Mouse (Mus musculus) intestine, postnatal 0 days (tissue): ENCODE measurements at regions not wholly inside any gene's neighbourhood (a gene's known extent, or its start where the extent isn't known, plus 50 kb on each side); places are given as distances from the start of the nearest gene placed in this dataset.

Experiments used
- ATAC-seq: fragments of 200-750 bp; cut with Nextera tagmentation; 2 replicates; pipeline ENCODE4 v1.8.0; 2017; ENCODE audit warnings: mild to moderate bottlenecking, moderate TSS enrichment, moderate library complexity
- H3K27ac ChIP-seq: fragments of 300-500 bp; sonication (generic); 2 replicates; pipeline ENCODE4 v1.5.1; 2014; ENCODE audit warnings: mild to moderate bottlenecking, low read depth, low read length, moderate library complexity
- H3K27me3 ChIP-seq: fragments of 300-500 bp; sonication (generic); replicated peaks from 2 replicates; pipeline ENCODE4 v1.6.1; 2014; ENCODE audit warnings: low read length, mixed read lengths; ENCODE audit not compliant: control insufficient read depth, insufficient read depth
- H3K36me3 ChIP-seq: fragments of 300-500 bp; sonication (generic); 2 replicates; pipeline ENCODE4 v1.6.1; 2014; ENCODE audit warnings: mild to moderate bottlenecking, moderate library complexity; ENCODE audit not compliant: control insufficient read depth, insufficient read depth
- H3K4me1 ChIP-seq: fragments of 300-500 bp; sonication (generic); replicated peaks from 2 replicates; pipeline ENCODE4 v1.6.1; 2014; ENCODE audit warnings: antibody characterized with exemption, low read length, mixed read lengths; ENCODE audit not compliant: control insufficient read depth, insufficient read depth
- H3K4me2 ChIP-seq: fragments of 300-500 bp; sonication (generic); replicated peaks from 2 replicates; pipeline ENCODE4 v1.6.1; 2014; ENCODE audit warnings: low read depth, mild to moderate bottlenecking, moderate library complexity
- H3K4me3 ChIP-seq: fragments of 300-500 bp; sonication (generic); 2 replicates; pipeline ENCODE4 v1.5.1; 2014; ENCODE audit warnings: low read depth, low read length
- H3K9ac ChIP-seq: fragments of 300-500 bp; sonication (generic); 2 replicates; pipeline ENCODE4 v1.6.1; 2014; ENCODE audit warnings: mild to moderate bottlenecking, low read depth, low read length
- H3K9me3 ChIP-seq: fragments of 300-500 bp; sonication (generic); 2 replicates; pipeline ENCODE4 v1.6.1; 2016; ENCODE audit warnings: mixed run types; ENCODE audit not compliant: control insufficient read depth
- CTCF ChIP-seq: sonication (generic); IDR thresholded peaks from 2 replicates; pipeline ENCODE4 v1.5.1; 2016; ENCODE audit warnings: low read depth, mild to moderate bottlenecking, control low read depth, antibody characterized with exemption, moderate library complexity
- WGBS: fragments of 180-500 bp; shearing (Covaris S2); extraction: QIAGEN DNeasy Blood & Tissue Kit; methylation state at CpG from one replicate; pipeline ENCODE4 v1.1.7; 2014; 5-methylcytosine and 5-hydroxymethylcytosine counted together

DNA sequence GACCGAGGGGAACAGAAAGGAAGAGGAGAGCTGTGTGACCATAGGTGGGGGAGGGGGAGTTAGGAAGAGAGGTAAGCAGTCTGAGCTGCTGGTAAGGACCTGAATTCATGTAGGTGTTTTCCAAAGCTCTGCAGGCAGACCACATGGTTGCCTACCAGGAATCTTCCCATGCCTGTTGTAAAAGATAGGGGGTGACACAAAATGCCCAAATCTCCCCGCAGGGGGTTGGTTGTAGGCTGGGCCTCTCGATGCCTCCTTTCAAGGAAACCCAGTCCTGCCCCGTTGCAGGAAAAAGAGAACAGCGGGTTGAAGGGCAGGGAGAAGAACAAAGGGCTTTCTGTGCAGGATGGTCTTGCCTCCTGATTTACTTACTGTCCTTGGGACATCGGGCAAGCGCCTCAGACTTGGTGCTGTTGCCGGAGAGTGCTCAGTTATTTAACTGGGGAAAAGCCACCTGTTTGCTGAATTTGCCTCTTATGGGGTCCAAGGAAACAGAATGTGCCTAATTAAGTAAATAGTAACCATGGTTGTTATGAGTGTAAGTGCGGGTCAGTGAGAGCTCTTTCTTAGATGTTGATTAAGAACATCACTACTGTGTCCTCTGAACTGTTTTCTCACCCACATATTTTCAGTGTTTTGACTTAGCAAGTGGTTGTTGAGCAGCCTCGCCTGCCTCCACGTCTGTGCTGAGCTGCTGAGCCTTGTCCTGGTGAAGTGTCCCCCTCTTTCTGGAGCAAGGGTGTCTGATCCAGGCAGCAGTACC is 83.1 kb upstream of the Klf9 start:
- H3K4me2 ChIP-seq = peak overlapping the region; percentile 51
- H3K4me1 ChIP-seq = peaks cover 8% of the 10 kb centered on the region; the same call in 1 of the 2 replicates
- 25% methylated on average over 11 of the region's 11 CpGs for WGBS
- peak; percentile 32; the same call in 1 of the 2 replicates for ATAC-seq
- H3K4me3 ChIP-seq = no peak overlapping the region
- no peaks in the 10 kb centered on the region for H3K36me3 ChIP-seq
- H3K27ac ChIP-seq = peak overlapping the region; percentile 86
- no peaks in the 10 kb centered on the region for H3K27me3 ChIP-seq
- 0 out of 2 replicates have a peak, but pooled peaks have one; percentile 6 for TF ChIP-seq CTCF
- H3K9me3 ChIP-seq = no peaks in the 10 kb centered on the region
- H3K9ac ChIP-seq = no peak overlapping the region

DNA sequence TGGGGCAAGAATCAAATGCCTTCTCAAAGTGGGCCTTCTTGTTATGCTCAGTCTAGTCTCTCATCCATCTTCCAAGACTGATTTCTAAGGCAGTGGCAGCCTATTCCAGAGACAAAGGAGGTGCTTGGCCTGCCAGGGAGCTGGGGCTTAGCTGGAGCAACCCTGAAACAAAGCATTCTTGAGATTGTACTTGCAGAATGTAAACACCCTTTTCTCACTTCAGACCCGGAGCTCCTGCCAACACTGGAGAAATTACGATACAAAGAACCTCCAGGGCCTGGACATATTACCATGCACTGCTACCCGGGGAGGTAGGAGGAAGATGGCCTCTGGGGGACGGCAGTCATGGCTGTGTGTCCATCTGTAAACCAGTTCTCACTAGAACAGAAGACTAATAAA is 82.5 kb upstream of the Klf9 start:
- no peaks in the 10 kb centered on the region for H3K36me3 ChIP-seq
- no peak overlapping the region for H3K4me2 ChIP-seq
- peak overlapping the region; percentile 86 for H3K27ac ChIP-seq
- no peak overlapping the region for H3K4me3 ChIP-seq
- H3K27me3 ChIP-seq = no peaks in the 10 kb centered on the region
- no peaks in the 10 kb centered on the region for H3K9me3 ChIP-seq
- WGBS = 47% methylated on average over 4 of the region's 4 CpGs
- H3K9ac ChIP-seq = no peak overlapping the region
- TF ChIP-seq CTCF = no peak
- H3K4me1 ChIP-seq = peaks cover 8% of the 10 kb centered on the region; the same call in 1 of the 2 replicates
- ATAC-seq = no peak

DNA sequence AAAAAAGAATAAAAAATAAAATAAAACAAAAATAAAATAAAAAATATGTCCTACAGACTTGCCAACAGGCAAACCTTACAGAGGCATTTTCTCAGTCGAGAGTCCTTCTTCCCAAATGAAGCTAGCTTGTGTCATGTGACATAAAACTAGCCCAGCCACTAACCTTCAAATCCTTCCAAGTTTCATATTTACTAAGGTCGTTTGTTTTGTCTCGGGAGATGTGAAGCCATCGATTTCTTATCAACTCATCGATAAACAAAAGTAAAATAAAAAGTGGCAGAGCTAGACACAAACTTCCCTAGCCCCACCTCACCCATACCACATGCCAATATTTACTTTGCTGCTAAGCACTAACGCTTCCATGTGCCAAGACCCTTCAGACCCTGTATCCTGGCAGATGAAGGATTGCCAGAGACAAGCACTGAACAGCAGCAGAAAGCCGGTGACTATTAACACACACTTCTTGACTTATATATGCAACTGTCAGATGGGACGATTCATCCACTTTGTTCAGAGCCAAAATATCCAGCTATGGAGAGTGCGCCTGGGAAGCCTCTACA is 79.9 kb upstream of the Klf9 start:
- no peak overlapping the region for H3K4me3 ChIP-seq
- H3K27me3 ChIP-seq = no peaks in the 10 kb centered on the region
- H3K4me1 ChIP-seq = peaks cover 8% of the 10 kb centered on the region; the same call in 1 of the 2 replicates
- H3K27ac ChIP-seq = no peak overlapping the region
- H3K9ac ChIP-seq = no peak overlapping the region
- WGBS = 27% methylated on average over 9 of the region's 9 CpGs
- no peak for TF ChIP-seq CTCF
- ATAC-seq = no peak
- H3K9me3 ChIP-seq = no peaks in the 10 kb centered on the region
- no peak overlapping the region for H3K4me2 ChIP-seq
- H3K36me3 ChIP-seq = no peaks in the 10 kb centered on the region

DNA sequence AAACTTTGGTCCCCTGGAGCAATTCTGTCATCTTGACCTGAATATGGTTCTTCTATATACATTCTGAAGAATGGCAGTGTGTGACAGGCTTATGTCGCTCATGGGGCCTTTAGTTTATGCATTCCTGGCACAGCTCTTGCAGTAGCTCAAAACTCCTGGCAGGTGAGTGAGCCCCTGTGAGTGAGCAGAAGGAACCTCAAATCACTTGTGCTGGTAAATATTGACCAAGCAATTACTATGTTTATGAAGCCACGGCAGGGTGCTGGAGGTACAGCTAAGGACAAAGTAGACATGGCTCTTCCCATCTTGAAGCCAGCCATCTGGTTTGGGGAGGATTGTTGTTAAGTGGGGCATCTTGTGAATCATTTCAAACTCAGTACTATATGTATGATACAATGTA is 79.1 kb upstream of the Klf9 start:
- Histone ChIP-seq H3K4me1 (peaks cover 8% of the 10 kb centered on the region; the same call in 1 of the 2 replicates), H3K27ac (no peak overlapping the region), H3K36me3 (no peaks in the 10 kb centered on the region), H3K4me2 (no peak overlapping the region), H3K27me3 (no peaks in the 10 kb centered on the region), H3K9me3 (no peaks in the 10 kb centered on the region), H3K4me3 (no peak overlapping the region), H3K9ac (no peak overlapping the region)
- ATAC-seq = no peak
- no peak for TF ChIP-seq CTCF
- WGBS = 34% methylated on average over 2 of the region's 2 CpGs

DNA sequence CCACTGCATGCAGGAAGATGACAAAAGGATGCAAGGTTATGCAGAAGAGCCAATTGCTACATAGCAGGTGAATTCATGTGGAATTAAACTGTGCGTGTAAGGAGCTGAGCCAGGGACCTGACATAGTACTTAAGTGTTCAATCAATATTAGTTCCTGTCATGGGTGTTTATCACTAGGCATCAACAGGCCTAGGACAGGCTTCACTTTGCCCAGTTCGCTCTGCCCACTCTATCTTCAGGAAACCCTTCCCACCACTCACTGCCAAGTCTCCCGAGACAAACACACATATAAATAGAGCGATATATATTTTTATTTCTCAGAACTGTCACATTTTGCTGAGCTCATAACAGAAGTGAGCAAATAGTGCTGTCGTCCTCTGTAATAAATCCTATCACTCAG is 78.2 kb upstream of the Klf9 start:
- Histone ChIP-seq H3K27ac (no peak overlapping the region), H3K9ac (no peak overlapping the region), H3K9me3 (no peaks in the 10 kb centered on the region), H3K36me3 (no peaks in the 10 kb centered on the region), H3K4me3 (no peak overlapping the region), H3K27me3 (no peaks in the 10 kb centered on the region), H3K4me2 (no peak overlapping the region), H3K4me1 (peaks cover 8% of the 10 kb centered on the region; the same call in 1 of the 2 replicates)
- no peak for TF ChIP-seq CTCF
- ATAC-seq = no peak
- WGBS = 71% methylated on average over 5 of the region's 5 CpGs

DNA sequence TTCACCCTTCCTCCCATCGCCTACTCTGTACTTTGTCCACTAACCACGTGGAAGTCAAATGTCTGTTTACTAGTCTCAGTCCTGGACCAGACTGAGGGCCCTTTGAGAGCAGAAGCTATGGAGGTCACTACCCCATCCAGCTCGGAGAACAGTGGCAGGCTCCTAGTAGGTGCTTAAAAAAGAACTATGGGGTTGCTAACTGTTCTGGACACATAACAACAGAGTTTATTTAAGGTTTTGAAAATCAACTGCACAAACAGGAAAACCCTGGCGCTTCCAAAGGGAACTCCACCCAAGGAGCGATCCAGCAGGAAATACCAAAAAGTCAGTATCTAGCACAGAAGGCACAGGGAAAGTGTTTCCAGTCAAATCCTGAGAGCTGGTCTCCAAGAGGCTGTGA is 75.5 kb upstream of the Klf9 start:
- Histone ChIP-seq H3K27me3 (no peaks in the 10 kb centered on the region), H3K27ac (no peak overlapping the region), H3K4me3 (no peak overlapping the region), H3K9ac (no peak overlapping the region), H3K36me3 (no peaks in the 10 kb centered on the region), H3K4me1 (no peaks in the 10 kb centered on the region), H3K4me2 (no peak overlapping the region), H3K9me3 (no peaks in the 10 kb centered on the region)
- TF ChIP-seq CTCF = no peak
- 62% methylated on average over 5 of the region's 5 CpGs for WGBS
- no peak for ATAC-seq
